ENCODE assay signal across 5 mouse cellular contexts in genomic region chr1:85206531-85206930, GRCm38 (mm10).
DNase-seq lines count a peak whose midpoint lies in the region; TF ChIP-seq lines count a peak whose summit lies in the region.
"Not testable (repeated sequence)": the region's sequence is repeated elsewhere in the genome, so short reads cannot be mapped to it uniquely, and the experiment has no call there.

No protein-coding gene starts in this region.

- H3K27ac ChIP-seq in CH12.LX (ENCODE audit: insufficient read depth, low read depth): peak overlapping the region; percentile 79

- H3K4me1 ChIP-seq in CH12.LX (ENCODE audit: control insufficient read depth in 1 of 2, insufficient read depth in 2 of 2): not testable (repeated sequence)

- not testable (repeated sequence) for TF ChIP-seq RAD21 in CH12.LX (IDR thresholded peaks at IDR 0.05; ENCODE audit: low read depth, low read length)

- dilution Hi-C loops in CH12.LX (cut with MboI; ENCODE audit: extremely low pct_ligation_motif_present, extremely low pct_unique_long_range_greater_than_20kb, low sequenced_read_pairs): not testable (repeated sequence)

- not testable (repeated sequence) for TF ChIP-seq EP300 in CH12.LX (IDR thresholded peaks at IDR 0.05; ENCODE audit: low read length)

- not testable (repeated sequence) for TF ChIP-seq POLR2A in CH12.LX (IDR thresholded peaks at IDR 0.05; ENCODE audit: low read depth, low read length)

- H3K4me3 ChIP-seq in CH12.LX (replicated peaks in 1 of 3; ENCODE audit: low read depth in 2 of 3, low read length in 2 of 3, poor library complexity in 1 of 3): not testable (repeated sequence)

- not testable (repeated sequence) for H3K9ac ChIP-seq in CH12.LX (ENCODE audit: insufficient read depth, low read depth)

- DNase-seq in A20 (ENCODE audit: low read depth, low spot score): peak; percentile 66
- peak; percentile 30 for DNase-seq in CH12.LX (ENCODE audit: extremely low read depth)
- DNase-seq in heart, adult 11 months: peak; percentile 90
- DNase-seq in spleen, adult 12 weeks (ENCODE audit: low spot score): peak; percentile 2
- DNase-seq in splenic B cell, adult 2 months (ENCODE audit: low read depth, low spot score): peak; percentile 25

- H3K27me3 ChIP-seq in CH12.LX (replicated peaks); splenic B cell, adult 2 months (ENCODE audit: control insufficient read depth, insufficient read depth, low read length, poor library complexity, severe bottlenecking): not testable (repeated sequence)

- not testable (repeated sequence) for H3K9me3 ChIP-seq in CH12.LX (replicated peaks; ENCODE audit: low read length)

- not testable (repeated sequence) for TF ChIP-seq CTCF in CH12.LX (conservative IDR thresholded peaks at IDR 0.05 in 1 of 2, IDR thresholded peaks at IDR 0.05 in 1 of 2; ENCODE audit: low read depth in 2 of 2, low read length in 2 of 2)

- not testable (repeated sequence) for H3K4me2 ChIP-seq in CH12.LX (ENCODE audit: insufficient read depth, low read depth, poor library complexity, severe bottlenecking)

- in situ Hi-C loops in CH12.LX (cut with MboI; ENCODE audit: low pct_ligation_motif_present, low pct_unique_long_range_greater_than_20kb, low sequenced_read_pairs): not testable (repeated sequence)

- not testable (repeated sequence) for H3K79me2 ChIP-seq in CH12.LX (replicated peaks; ENCODE audit: control insufficient read depth, extremely low read depth, insufficient read depth, poor library complexity, severe bottlenecking)

- H3K36me3 ChIP-seq in CH12.LX (replicated peaks in 1 of 2; ENCODE audit: control insufficient read depth in 1 of 2, insufficient read depth in 1 of 2, low read length in 1 of 2); splenic B cell, adult 2 months (ENCODE audit: control insufficient read depth, insufficient read depth, low read length, poor library complexity, severe bottlenecking): not testable (repeated sequence)

Comparison
In these comparisons a context has a peak if more than half of its experiments do, and no peak if none do; other contexts are left out.
1. DNase-seq: peak in every context shown above with its lines; median percentile 90 in heart, adult 11 months; 66 in A20; 30 in CH12.LX; 25 in splenic B cell, adult 2 months; 2 in spleen, adult 12 weeks.